Mouse (Mus musculus): ENCODE measurements around the gene Slc29a1. TPM values are rescaled to one million over a fixed set of nuclear protein-coding genes. Genes with fewer than 3 reads are reported as not detected.
A peak's percentile ranks its signal among the peaks of the same experiment; 100 is the strongest.

Gene Slc29a1
- polyA plus RNA-seq, 1 experiment from 2014 or later = 39.4 TPM

DNA sequence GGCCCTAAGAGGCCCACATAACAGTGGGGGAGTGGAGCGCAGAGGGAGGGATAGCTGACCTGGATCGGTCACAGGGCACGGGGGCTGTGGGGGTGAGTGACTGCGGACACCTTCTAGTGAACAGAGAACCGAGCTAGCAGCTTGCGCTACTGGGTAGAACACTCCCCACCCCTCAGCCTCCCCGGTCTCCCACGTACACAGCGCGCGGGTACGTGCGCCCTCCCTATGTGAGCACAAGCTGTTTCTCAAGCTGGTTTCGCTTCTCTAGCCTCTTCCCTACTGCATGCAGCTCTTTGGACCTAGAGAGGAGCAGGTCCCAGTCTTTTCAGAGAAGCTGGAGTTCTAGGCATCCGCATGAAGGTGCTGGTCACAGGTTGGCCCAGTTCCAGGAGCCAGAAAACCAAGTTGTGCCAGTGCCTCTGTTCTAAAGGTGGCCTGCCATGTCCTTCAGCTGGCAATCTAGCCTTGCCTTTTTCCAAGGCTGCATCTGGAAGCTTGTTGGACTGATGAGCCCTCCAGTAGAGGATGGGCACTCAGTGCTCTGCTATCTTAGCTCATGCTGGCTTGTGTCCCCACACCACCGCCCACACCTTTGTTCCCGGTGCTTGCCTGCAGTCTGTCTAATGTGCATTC is 25.2 kb downstream of the Slc29a1 start:
- in situ Hi-C loops (cut with MboI; ENCODE audit: low pct_unique_long_range_greater_than_20kb) = no loop called here
- ChIA-PET CTCF (interaction anchor here (1.0 to 1.7 kb wide), 4 partner anchors 8 to 83 kb away, joined by 3 to 7 read pairs (median 4); partner anchors contain the start of gene Slc35b2), POLR2A (interaction anchor here (0.6 to 1.0 kb wide), 6 partner anchors 10 to 277 kb away, joined by 3 to 7 read pairs (median 4); partner anchors contain the start of gene Slc35b2)
- TF ChIP-seq CTCF (IDR thresholded peaks at IDR 0.05) = no peak
- ATAC-seq = no peak
- no peak for DNase-seq (ENCODE audit: low read depth, low spot score)
- no peaks in the 10 kb centered on the region for H3K27me3 ChIP-seq

DNA sequence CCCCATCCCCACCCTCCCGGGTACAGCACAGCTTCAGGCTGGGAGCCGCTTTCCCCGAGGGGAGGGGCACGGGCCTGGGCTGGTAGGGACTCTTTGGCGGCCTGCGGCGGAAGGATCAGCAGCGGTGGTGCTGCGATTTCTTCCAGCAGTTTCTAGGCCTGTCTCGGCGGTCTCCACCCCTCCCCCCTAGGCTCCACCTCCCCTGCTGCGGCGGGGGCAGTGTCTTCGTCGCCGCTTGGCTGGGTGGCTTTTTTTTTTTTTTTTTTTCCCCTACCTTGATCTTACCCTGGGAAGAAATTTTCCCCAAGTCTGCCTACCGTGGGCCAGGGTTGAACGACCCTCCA is 25.7 kb downstream of the Slc29a1 start:
- ChIA-PET POLR2A (interaction anchor here (0.7 to 1.1 kb wide), 8 partner anchors 9 to 278 kb away, joined by 3 to 7 read pairs (median 4); partner anchors contain the start of gene Slc35b2), CTCF (interaction anchor here (1.4 to 1.7 kb wide), 2 partner anchors 10 to 19 kb away, joined by 3 to 7 read pairs; partner anchors contain the start of gene Slc35b2)
- no peak for DNase-seq (ENCODE audit: low read depth, low spot score)
- peak; percentile 53 for ATAC-seq
- no peaks in the 10 kb centered on the region for H3K27me3 ChIP-seq
- TF ChIP-seq CTCF (IDR thresholded peaks at IDR 0.05) = no peak
- in situ Hi-C loops (cut with MboI; ENCODE audit: low pct_unique_long_range_greater_than_20kb) = no loop called here

DNA sequence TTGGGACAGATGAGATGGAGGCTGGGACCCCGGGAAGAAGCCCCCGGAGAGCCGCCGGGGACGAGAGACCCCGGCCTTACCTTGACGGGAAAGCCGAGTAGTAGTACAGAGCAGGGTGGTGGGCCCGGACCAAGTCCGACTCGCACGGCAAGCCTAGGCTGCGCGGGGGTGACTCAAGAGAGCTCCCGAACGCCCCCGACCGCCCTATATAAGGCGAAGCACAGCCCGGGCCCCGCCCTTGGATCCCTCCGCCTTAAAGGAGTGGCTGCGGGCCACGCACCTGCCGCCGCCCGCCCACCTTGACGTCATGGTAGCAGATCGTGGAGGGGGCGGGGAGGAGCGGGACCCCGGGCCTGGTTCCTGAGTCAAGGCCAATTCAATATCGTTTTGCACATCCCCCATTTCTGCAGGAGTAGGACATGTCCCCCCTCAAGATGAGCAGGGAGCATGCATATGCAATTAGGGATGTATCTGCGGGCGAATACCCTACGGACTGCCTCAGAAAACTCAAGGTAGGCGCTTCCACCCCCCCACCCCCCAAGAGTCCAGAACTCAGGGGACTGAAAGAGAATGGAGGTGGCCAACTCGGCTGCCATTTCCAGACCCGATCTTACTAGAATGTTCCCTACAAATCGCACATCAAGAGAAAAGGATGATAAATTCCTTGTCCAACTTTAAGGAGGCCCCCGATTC is 26.2 kb downstream of the Slc29a1 start, which contains the start of gene Hsp90ab1:
Hsp90ab1 (minus strand) TSS at position 185 of the 693 bp plus-strand sequence.
- no peak for TF ChIP-seq CTCF (IDR thresholded peaks at IDR 0.05)
- H3K27me3 ChIP-seq = no peaks in the 10 kb centered on the region
- ChIA-PET CTCF (no interaction called here), POLR2A (interaction anchor here (0.7 to 2.0 kb wide), 6 partner anchors 9 to 23 kb away, joined by 3 to 7 read pairs (median 4); partner anchors contain the start of genes Nfkbie and Slc35b2)
- in situ Hi-C loops (cut with MboI; ENCODE audit: low pct_unique_long_range_greater_than_20kb) = no loop called here
- peak; percentile 47 for ATAC-seq
- DNase-seq (ENCODE audit: low read depth, low spot score) = no peak

DNA sequence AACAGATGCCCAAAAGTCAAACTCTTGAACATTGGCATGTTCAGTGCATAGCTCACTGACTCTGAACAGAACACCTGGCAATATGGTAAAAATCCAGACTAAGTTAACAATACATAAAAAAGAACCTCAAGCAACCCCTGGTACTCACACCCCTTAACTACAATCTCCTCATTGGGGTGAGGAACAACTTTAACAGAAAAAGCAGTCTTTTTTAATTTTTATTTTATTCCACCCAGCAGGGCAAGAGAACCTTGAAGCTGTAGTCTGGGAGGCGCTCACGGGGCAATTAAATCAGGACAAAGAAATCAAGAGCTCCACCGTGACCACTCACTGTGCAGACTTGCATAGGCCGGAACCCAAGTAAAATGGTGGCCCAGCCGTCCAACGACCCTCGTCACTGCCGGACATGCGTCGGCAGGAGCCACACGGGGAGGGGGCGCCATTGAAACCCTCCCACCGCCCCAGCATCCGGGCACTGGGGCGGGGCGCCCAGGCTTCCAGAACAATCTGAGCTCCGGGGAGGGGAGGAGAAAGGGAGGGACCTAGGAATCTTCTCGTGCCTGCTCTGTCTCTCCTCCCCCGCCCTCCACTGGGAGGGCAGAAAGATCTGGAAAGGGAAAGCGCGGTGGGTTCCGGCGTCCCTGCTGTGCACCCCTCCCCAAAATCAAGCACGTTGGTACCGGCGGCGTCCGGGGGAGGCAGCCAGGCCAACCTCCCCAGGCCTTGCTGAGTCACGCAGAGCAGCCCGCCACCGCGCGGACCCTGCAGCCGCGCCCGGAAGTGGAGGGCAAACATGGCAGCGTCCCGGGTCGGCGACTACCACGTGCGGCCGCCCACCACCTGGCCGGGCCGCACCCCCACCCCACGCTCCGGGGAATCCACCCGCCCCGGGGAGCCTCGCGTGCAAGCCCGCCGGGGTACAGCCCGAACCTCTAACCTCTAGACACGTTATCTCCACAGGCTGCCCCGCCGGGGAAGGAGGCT is 27.0 kb downstream of the Slc29a1 start:
- TF ChIP-seq CTCF (IDR thresholded peaks at IDR 0.05) = no peak
- ATAC-seq (peak; percentile 22), DNase-seq (ENCODE audit: low read depth, low spot score) (no peak)
- H3K27me3 ChIP-seq = no peaks in the 10 kb centered on the region
- ChIA-PET CTCF (interaction anchor here (1.8 kb wide), 1 partner anchor 16 kb away, joined by 7 read pairs; the partner anchor contains the start of gene Nfkbie), POLR2A (interaction anchor here (0.5 to 2.0 kb wide), 5 partner anchors 8 to 24 kb away, joined by 3 to 5 read pairs (median 4); partner anchors contain the start of genes Nfkbie and Slc35b2)
- in situ Hi-C loops (cut with MboI; ENCODE audit: low pct_unique_long_range_greater_than_20kb) = no loop called here

DNA sequence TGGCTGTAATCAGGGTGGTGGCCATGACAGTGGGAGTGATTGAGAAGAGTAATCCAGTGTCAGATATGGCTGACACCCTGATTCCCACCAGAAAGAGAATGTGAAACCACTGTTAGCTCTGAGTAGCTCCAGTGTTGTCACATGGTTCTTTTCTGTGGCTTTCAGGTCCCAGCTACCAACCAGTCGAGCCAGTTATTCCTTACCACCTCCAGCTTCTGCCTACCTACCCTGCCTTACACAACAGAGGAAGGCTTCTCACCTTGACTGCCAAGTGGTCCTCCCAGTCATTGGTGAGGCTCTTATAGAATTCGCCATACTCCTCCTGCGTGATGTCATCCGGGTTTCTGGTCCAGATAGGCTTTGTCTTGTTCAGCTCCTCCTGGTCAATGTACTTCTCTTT is 29.4 kb downstream of the Slc29a1 start:
- TF ChIP-seq CTCF (IDR thresholded peaks at IDR 0.05) = no peak
- no peaks in the 10 kb centered on the region for H3K27me3 ChIP-seq
- POLR2A ChIA-PET = interaction anchor here (1.2 kb wide), 1 partner anchor 14 kb away, joined by 3 read pairs; no protein-coding TSS in a partner anchor
- in situ Hi-C loops (cut with MboI; ENCODE audit: low pct_unique_long_range_greater_than_20kb) = no loop called here
- no peak for DNase-seq (ENCODE audit: low read depth, low spot score)
- CTCF ChIA-PET = interaction anchor here (1.0 kb wide), 1 partner anchor 93 kb away, joined by 3 read pairs; no protein-coding TSS in a partner anchor
- ATAC-seq = no peak

DNA sequence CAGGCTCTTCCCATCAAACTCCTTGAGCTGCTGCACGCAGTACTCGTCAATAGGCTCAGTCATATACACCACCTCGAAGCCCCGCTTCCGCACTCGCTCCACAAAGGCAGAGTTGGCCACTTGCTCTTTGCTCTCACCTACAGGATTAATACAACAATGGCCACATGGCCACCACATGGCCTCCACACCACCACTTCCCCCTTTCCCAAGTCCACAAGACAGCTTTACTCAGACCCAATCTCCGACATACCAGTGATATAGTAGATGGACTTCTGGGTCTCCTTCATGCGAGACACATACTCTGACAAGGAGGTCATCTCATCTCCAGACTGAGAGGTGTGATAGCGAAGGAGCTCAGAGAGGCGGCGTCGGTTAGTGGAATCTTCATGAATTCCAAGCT is 30.4 kb downstream of the Slc29a1 start:
- TF ChIP-seq CTCF (IDR thresholded peaks at IDR 0.05) = no peak
- ATAC-seq (no peak), DNase-seq (ENCODE audit: low read depth, low spot score) (no peak)
- in situ Hi-C loops (cut with MboI; ENCODE audit: low pct_unique_long_range_greater_than_20kb) = no loop called here
- ChIA-PET POLR2A (interaction anchor here (1.1 to 1.2 kb wide), 2 partner anchors 11 to 13 kb away, joined by 3 read pairs; no protein-coding TSS in a partner anchor), CTCF (interaction anchor here (1.1 kb wide), 1 partner anchor 58 kb away, joined by 4 read pairs; no protein-coding TSS in a partner anchor)
- no peaks in the 10 kb centered on the region for H3K27me3 ChIP-seq

GRCm38 (mm10) chr17:45567162-45567601 is 32.2 kb downstream of the Slc29a1 start:
- in situ Hi-C loops (cut with MboI; ENCODE audit: low pct_unique_long_range_greater_than_20kb) = no loop called here
- ChIA-PET POLR2A (interaction anchor here (0.5 to 1.2 kb wide), 3 partner anchors 9 to 19 kb away, joined by 3 to 5 read pairs (median 3); no protein-coding TSS in a partner anchor), CTCF (no interaction called here)
- no peak for ATAC-seq
- H3K27me3 ChIP-seq = no peaks in the 10 kb centered on the region
- TF ChIP-seq CTCF (IDR thresholded peaks at IDR 0.05) = no peak
- DNase-seq (ENCODE audit: low read depth, low spot score) = no peak

DNA sequence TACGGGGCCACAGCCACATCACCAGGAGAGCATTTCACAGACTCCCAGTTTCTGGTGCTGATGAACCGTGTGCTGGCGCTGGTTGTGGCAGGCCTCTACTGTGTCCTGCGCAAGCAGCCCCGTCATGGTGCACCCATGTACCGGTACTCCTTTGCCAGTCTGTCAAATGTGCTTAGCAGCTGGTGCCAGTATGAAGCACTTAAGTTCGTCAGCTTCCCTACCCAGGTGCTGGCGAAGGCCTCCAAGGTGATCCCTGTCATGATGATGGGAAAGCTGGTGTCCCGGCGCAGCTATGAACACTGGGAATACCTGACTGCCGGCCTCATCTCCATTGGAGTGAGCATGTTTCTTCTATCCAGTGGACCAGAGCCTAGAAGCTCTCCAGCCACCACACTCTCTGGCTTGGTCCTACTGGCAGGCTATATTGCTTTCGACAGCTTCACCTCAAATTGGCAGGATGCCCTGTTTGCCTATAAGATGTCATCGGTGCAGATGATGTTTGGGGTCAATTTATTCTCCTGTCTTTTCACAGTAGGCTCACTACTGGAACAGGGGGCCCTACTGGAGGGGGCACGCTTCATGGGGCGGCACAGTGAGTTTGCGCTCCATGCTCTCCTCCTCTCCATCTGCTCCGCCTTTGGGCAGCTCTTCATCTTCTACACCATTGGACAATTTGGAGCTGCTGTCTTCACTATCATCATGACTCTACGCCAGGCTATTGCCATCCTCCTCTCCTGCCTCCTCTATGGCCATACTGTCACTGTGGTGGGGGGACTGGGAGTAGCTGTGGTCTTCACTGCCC is 32.8 kb downstream of the Slc29a1 start:
- ATAC-seq (no peak), DNase-seq (ENCODE audit: low read depth, low spot score) (no peak)
- POLR2A ChIA-PET = interaction anchor here (0.5 to 1.2 kb wide), 4 partner anchors 10 to 1550 kb away, joined by 3 to 5 read pairs (median 3); no protein-coding TSS in a partner anchor
- H3K27me3 ChIP-seq = no peaks in the 10 kb centered on the region
- in situ Hi-C loops (cut with MboI; ENCODE audit: low pct_unique_long_range_greater_than_20kb) = no loop called here
- CTCF ChIA-PET = interaction anchor here (0.7 to 0.9 kb wide), 2 partner anchors 8 to 111 kb away, joined by 3 to 4 read pairs; no protein-coding TSS in a partner anchor
- no peak for TF ChIP-seq CTCF (IDR thresholded peaks at IDR 0.05)

DNA sequence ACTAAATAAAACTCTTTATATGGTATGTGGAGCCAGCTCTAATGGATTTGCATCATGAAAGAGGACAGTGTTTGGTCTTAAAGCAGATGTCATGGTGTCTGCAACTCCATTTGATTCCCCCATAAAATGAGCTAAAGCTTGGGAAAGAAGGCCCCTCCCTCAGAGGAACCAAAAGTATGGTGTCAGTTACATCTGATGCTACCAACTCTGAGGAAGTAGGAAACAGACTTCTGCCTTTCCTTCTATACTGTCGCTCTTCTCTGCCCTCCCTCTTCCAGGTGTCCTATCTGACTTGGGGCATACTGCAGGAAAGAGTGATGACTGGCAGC is 33.4 kb downstream of the Slc29a1 start:
- POLR2A ChIA-PET = interaction anchor here (0.7 to 2.7 kb wide), 5 partner anchors 8 to 1550 kb away, joined by 3 to 7 read pairs (median 3); no protein-coding TSS in a partner anchor
- H3K27me3 ChIP-seq = no peaks in the 10 kb centered on the region
- no peak for ATAC-seq
- no peak for TF ChIP-seq CTCF (IDR thresholded peaks at IDR 0.05)
- in situ Hi-C loops (cut with MboI; ENCODE audit: low pct_unique_long_range_greater_than_20kb) = no loop called here
- CTCF ChIA-PET = interaction anchor here (0.7 to 0.9 kb wide), 2 partner anchors 9 to 112 kb away, joined by 3 to 4 read pairs; no protein-coding TSS in a partner anchor
- DNase-seq (ENCODE audit: low read depth, low spot score) = no peak

All from Patski (cell line).